Mouse (Mus musculus) heart, embryonic 11.5 days (tissue): ENCODE results near the gene 1810010D01Rik. TPM values are rescaled to one million over a fixed set of nuclear protein-coding genes. Genes with fewer than 3 reads are reported as not detected.

Source experiments
- ATAC-seq: fragments of 200-750 bp; cut with Nextera tagmentation; replicated peaks from 2 replicates; pipeline ENCODE4 v1.8.0; 2017; ENCODE audit warnings: moderate library complexity; ENCODE audit not compliant: insufficient number of reproducible peaks, low FRiP score, low TSS enrichment
- H3K27ac ChIP-seq: fragments of 300-500 bp; sonication (generic); 2 replicates; pipeline ENCODE4 v1.5.1; 2014; ENCODE audit warnings: mild to moderate bottlenecking, low read depth, low read length
- H3K27me3 ChIP-seq: fragments of 300-500 bp; sonication (generic); 2 replicates; pipeline ENCODE4 v1.6.1; 2014; ENCODE audit warnings: mild to moderate bottlenecking, low read length, mixed read lengths; ENCODE audit not compliant: control insufficient read depth, insufficient read depth
- H3K36me3 ChIP-seq: fragments of 300-500 bp; sonication (generic); 2 replicates; pipeline ENCODE4 v1.6.1; 2014; ENCODE audit warnings: mild to moderate bottlenecking, low read length, moderate library complexity, mixed read lengths; ENCODE audit not compliant: control insufficient read depth, insufficient read depth
- H3K4me1 ChIP-seq: fragments of 300-500 bp; sonication (generic); 2 replicates; pipeline ENCODE4 v1.6.1; 2014; ENCODE audit warnings: low read length; ENCODE audit not compliant: control insufficient read depth, insufficient read depth
- H3K4me2 ChIP-seq: fragments of 300-500 bp; sonication (generic); 2 replicates; pipeline ENCODE4 v1.6.1; 2014; ENCODE audit warnings: mild to moderate bottlenecking, moderate library complexity
- H3K4me3 ChIP-seq: fragments of 300-500 bp; sonication (generic); 2 replicates; pipeline ENCODE4 v1.5.1; 2014; ENCODE audit warnings: low read depth, low read length
- H3K9ac ChIP-seq: fragments of 300-500 bp; sonication (generic); 2 replicates; pipeline ENCODE4 v1.6.1; 2014; ENCODE audit warnings: mild to moderate bottlenecking, low read depth, low read length, moderate library complexity
- H3K9me3 ChIP-seq: fragments of 300-500 bp; sonication (generic); replicated peaks from 2 replicates; pipeline ENCODE4 v1.6.1; 2016; ENCODE audit warnings: low read length; ENCODE audit not compliant: control insufficient read depth
- WGBS: fragments of 180-500 bp; shearing (Covaris S2); extraction: QIAGEN DNeasy Blood & Tissue Kit; methylation state at CpG from one replicate; pipeline ENCODE4 v1.1.7; 2014; ENCODE audit not compliant: insufficient replicate concordance; 5-methylcytosine and 5-hydroxymethylcytosine counted together
- polyA plus RNA-seq: library from polyadenylated mRNA; unstranded; fragments of >200 nt; fragmentation: Nextera tagmentation; extraction: Ambion mirVana; gene quantifications from 2 replicates; pipeline ENCODE4 v1.2.1, GENCODE M21; 2014

1810010D01Rik gene
- not detected in 2 replicates for polyA plus RNA-seq

DNA sequence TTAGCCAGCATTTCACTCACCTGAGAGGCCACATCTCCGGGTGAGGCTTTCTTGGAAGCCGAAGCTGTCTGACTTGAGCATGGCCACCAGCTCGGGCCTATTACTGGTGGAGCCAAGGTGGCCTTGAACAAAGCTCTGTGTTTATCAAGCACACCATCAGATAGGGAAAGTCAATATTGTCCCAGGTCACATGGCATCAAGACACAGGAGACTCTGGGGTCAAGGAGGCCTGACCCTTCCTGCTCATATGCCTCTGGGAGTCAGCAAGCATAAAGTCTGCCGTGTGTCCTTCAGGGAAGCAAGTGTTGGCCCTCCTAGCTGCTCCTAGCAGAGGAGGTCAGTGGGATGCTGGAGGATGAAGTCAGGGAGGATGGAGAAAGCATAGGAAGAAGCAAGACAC, at the start of gene 1810010D01Rik:
Gene 1810010D01Rik (minus strand): TSS at position 114 of the 400 bp plus-strand sequence.
- H3K27me3 ChIP-seq, result no peaks in the 10 kb centered on the region
- ATAC-seq, result no peak
- H3K4me2 ChIP-seq, result no peak within 1 kb of the TSS
- H3K9ac ChIP-seq, result peak within 1 kb of the TSS; percentile 80
- H3K27ac ChIP-seq, result peak within 1 kb of the TSS; percentile 98
- no peak within 1 kb of the TSS for H3K4me3 ChIP-seq
- peaks cover 41% of the 10 kb centered on the region for H3K4me1 ChIP-seq
- H3K36me3 ChIP-seq, result no peaks in the 10 kb centered on the region
- 77% methylated on average over 4 of the region's 4 CpGs for WGBS
- no peaks in the 10 kb centered on the region for H3K9me3 ChIP-seq

DNA sequence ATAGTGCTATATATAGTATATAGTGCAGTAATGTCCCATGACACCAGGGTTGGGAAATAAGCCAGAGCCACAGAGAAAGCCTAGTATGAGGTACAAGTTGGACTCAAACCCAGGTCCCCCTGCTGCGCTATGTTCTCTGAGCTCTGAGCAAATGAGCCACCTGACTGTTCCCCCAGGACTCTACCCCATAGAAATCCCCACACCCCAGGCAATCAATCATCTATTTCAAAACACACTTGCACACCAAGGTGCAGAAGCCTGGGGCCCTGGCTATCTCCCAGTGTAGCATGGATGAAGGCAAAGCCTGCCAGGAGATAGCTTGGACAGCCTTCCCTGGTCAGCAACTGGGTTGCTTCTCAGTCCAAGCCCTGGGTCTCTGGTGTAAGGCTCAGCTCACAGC, 48.2 kb upstream of the 1810010D01Rik start:
- Histone ChIP-seq H3K9ac (no peak overlapping the region), H3K36me3 (peaks cover 4% of the 10 kb centered on the region), H3K9me3 (no peaks in the 10 kb centered on the region), H3K27me3 (no peaks in the 10 kb centered on the region), H3K4me3 (no peak overlapping the region), H3K4me2 (no peak overlapping the region), H3K4me1 (no peaks in the 10 kb centered on the region; the same call in 1 of the 2 replicates), H3K27ac (no peak overlapping the region)
- WGBS, result 86% methylated on average over 1 of the region's 1 CpGs
- no peak for ATAC-seq

DNA sequence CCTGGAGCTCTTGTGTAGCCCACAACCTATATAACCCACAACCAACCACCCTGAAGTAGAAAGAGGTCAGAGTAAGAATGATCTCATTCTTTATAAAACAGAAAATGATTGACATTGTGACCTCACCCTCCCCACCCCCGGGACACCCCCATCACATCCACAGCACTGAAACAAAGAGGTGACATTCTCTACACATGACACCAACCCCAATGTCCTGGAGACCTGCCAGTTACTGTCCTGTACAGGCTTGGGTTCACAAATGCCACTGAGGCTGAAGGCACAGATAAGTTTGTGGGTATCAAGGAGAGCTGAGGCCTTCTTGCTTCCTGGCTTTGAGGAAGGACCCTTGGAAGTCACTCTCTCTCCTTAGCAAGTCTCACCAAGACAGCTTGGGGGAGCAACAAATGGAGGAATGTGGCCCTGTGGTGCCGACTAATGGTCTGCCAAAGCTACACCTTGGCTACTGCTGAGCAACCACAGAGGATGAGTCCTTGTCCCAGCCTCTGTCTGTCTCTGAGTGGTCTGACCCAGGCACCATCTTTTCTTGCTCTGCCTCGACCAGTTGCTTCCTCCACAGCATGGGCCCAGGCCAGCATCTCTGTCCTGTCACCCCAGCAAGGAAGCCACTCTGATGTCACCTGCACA, 46.2 kb upstream of the 1810010D01Rik start:
- ATAC-seq, result no peak
- 46% methylated on average over 3 of the region's 3 CpGs for WGBS
- H3K27ac ChIP-seq, result no peak overlapping the region
- H3K9me3 ChIP-seq, result no peaks in the 10 kb centered on the region
- H3K4me3 ChIP-seq, result no peak overlapping the region
- no peaks in the 10 kb centered on the region for H3K27me3 ChIP-seq
- no peak overlapping the region for H3K9ac ChIP-seq
- no peaks in the 10 kb centered on the region for H3K36me3 ChIP-seq
- no peak overlapping the region for H3K4me2 ChIP-seq
- H3K4me1 ChIP-seq, result no peaks in the 10 kb centered on the region; the same call in 1 of the 2 replicates

DNA sequence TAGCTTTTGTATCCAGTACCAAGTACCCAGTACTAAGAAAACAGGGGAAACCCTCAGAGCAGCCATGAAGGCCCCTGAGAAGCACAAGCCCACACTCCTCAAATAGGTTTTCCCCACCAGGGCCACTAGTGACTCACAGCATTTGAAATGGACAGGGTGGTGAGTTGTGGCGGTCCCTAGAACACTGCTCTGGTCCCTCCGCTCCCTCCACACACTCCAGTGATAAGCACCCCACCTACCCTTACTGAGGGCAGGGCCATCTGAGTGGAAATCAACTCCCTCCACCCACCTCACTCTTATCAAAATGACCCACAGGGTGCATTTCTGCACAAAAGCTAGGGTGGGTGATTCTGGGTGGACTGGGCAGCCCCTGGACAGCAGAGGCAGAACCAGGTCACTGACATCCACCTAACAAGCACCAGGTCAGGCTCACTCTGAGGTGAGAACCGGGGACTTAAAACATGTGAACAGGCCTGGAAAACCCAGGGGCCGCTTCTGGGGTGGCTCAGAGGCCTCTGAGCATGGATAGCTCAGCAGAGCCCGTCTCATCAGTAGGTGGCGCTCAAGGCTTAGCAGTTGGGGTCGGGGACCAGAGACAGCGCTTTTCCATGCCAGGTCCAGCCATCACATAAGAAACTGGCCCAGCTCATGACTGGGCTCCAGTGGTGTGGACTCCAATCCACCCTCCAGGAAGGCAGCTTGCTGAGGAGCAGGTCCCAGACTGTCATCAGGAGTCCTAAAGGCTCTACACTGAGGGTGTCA, 45.0 kb upstream of the 1810010D01Rik start:
- Histone ChIP-seq H3K4me1 (no peaks in the 10 kb centered on the region; the same call in 1 of the 2 replicates), H3K9me3 (no peaks in the 10 kb centered on the region), H3K9ac (no peak overlapping the region), H3K27me3 (no peaks in the 10 kb centered on the region), H3K4me3 (no peak overlapping the region), H3K36me3 (no peaks in the 10 kb centered on the region), H3K4me2 (no peak overlapping the region), H3K27ac (no peak overlapping the region)
- 21% methylated on average over 8 of the region's 8 CpGs for WGBS
- ATAC-seq, result no peak

DNA sequence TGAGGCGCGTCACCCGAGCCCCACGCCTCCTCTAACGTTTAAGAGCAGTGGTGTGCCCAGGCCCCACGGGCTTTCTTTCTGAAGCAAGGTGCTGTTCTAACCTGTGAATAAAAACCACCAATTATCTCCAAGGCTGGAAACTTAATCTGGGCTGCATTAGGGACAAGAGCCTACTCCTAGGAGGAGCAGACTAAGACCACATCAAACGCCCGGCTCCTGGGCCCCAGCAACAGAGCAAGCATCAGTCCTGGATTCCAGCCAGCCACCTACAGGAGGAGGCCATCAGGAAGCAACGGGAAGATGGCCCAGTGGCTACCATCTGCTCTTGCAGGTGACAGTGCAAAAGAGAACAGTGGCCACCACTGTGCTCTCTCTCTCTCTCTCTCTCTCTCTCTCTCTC, 42.3 kb upstream of the 1810010D01Rik start:
- Histone ChIP-seq H3K4me2 (no peak overlapping the region), H3K27me3 (no peaks in the 10 kb centered on the region), H3K4me1 (no peaks in the 10 kb centered on the region; the same call in 1 of the 2 replicates), H3K36me3 (no peaks in the 10 kb centered on the region), H3K27ac (no peak overlapping the region), H3K4me3 (no peak overlapping the region), H3K9ac (no peak overlapping the region), H3K9me3 (no peaks in the 10 kb centered on the region)
- no peak for ATAC-seq
- WGBS, result 71% methylated on average over 9 of the region's 9 CpGs

DNA sequence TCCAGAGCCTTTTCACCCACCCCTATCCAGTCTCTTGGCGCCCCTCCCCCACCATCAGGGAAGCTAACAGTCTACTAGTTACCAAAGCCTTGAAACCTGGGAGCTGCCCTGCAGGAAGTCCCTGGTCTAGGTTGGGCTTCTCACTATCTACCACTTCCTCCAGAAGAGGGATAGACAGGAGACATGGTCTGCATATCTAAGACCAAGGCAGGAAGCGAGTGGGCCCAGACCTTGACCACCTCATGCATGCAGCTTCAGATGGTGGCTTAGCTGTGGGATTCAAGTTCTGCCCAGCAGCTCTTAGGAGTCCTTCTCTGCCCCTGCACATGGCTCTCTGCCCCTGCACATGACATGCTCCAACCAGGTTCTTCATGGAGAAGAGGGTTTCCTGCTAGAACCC, 41.0 kb upstream of the 1810010D01Rik start:
- no peak for ATAC-seq
- WGBS, result 54% methylated on average over 2 of the region's 2 CpGs
- Histone ChIP-seq H3K4me1 (no peaks in the 10 kb centered on the region; the same call in 1 of the 2 replicates), H3K4me3 (no peak overlapping the region), H3K36me3 (no peaks in the 10 kb centered on the region), H3K4me2 (no peak overlapping the region), H3K9ac (no peak overlapping the region), H3K9me3 (no peaks in the 10 kb centered on the region), H3K27me3 (no peaks in the 10 kb centered on the region), H3K27ac (no peak overlapping the region)

DNA sequence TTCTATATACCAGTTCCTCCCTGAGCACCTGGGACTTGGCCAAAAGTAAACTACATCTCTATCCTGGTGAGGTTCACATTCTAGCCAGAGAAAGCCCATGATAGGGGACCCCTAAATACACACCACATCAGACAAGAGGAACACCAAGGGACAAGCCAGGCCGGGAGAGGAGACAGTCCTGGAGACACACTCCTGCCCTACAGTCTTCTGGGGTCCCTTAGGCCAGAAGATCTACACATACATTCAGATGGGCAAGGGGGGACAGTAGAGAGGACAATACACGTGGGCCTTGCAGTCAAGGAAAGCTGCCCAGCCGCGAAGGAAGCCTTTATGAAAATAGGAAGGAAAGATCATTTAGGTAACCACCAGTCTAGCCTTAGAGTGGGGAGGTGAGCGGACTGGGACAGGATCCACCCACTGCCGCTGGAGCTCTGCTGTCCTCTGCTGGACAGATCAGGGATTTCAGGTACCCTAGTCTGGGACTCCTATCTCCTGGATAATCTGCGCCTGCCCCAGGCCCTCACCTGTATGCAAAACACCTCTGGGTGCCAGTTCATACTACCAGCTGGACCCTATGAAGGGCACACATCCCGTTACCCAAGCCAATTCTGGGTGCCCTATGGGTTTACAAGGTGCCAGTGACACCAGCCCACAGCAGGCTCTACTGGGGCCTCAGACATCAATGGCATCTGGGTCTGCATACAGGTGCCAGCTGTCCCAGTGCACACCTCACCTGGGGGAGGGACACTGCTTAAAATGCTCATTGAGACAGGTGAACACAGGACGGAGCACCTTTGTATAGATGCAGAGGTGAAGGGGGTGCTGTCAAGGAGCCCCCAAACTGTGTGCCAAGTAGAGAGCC, 35.2 kb upstream of the 1810010D01Rik start:
- Histone ChIP-seq H3K4me2 (no peak overlapping the region), H3K4me3 (no peak overlapping the region), H3K4me1 (0 out of 2 replicates have a peak, but pooled peaks cover 3% of the 10 kb centered on the region), H3K27me3 (no peaks in the 10 kb centered on the region), H3K9ac (no peak overlapping the region), H3K9me3 (no peaks in the 10 kb centered on the region), H3K27ac (no peak overlapping the region), H3K36me3 (no peaks in the 10 kb centered on the region)
- ATAC-seq, result peak; percentile 23; the same call in 1 of the 2 replicates
- WGBS, result 13% methylated on average over 9 of the region's 9 CpGs

DNA sequence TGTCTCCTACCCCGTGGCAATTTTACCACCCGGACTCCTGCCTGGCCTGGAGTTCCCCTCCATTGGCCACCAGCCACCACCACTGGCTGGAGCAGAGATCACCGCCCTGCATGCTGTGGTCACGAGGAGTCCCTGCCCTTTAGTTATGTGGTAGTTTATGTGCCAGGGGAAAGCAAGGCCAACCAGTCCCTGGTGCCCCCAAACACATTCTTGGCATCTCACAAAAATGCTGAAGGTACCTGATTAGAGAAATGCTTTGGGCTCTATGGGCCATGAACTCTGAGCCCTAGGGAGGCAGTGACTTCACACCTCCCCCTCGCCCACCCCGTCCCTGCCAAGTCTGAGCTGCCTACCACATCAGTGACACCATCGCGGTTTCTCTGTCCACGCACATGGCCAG, 34.1 kb upstream of the 1810010D01Rik start:
- Histone ChIP-seq H3K36me3 (no peaks in the 10 kb centered on the region), H3K4me1 (0 out of 2 replicates have a peak, but pooled peaks cover 3% of the 10 kb centered on the region), H3K27me3 (no peaks in the 10 kb centered on the region), H3K9me3 (no peaks in the 10 kb centered on the region), H3K27ac (no peak overlapping the region), H3K4me2 (no peak overlapping the region), H3K4me3 (no peak overlapping the region), H3K9ac (no peak overlapping the region)
- 64% methylated on average over 9 of the region's 9 CpGs for WGBS
- no peak for ATAC-seq
